Mouse (Mus musculus): ENCODE measurements around the gene L1cam.

- TF ChIP-seq USF1 (IDR thresholded peaks at IDR 0.05; ENCODE audit: low read depth) (no peak), CTCF (IDR thresholded peaks at IDR 0.05; ENCODE audit: control insufficient read depth, insufficient read depth, insufficient read length) (no peak), MAX (IDR thresholded peaks at IDR 0.05) (no peak), MYOD1 (IDR thresholded peaks at IDR 0.05; ENCODE audit: control insufficient read depth, insufficient read length, low read depth) (no peak), FOSL1 (IDR thresholded peaks at IDR 0.05; ENCODE audit: insufficient read depth, low read length, poor library complexity, severe bottlenecking) (no peak), MYOG (IDR thresholded peaks at IDR 0.05; ENCODE audit: control insufficient read depth, extremely low read depth, insufficient read length) (no peak), CEBPB (IDR thresholded peaks at IDR 0.05; ENCODE audit: low read depth) (no peak)
These were observed 21.0 kb upstream of the L1cam start for GRCm38 (mm10) chrX:73916945-73917344.

Data from C2C12 (cell line).